Mouse (Mus musculus): ENCODE results near the gene Cmtm2b. TPM values are rescaled to one million over a fixed set of nuclear protein-coding genes. Genes with fewer than 3 reads are reported as not detected.

Cmtm2b gene
- polyA plus RNA-seq, 1 experiment from 2014 or later: not detected

- Histone ChIP-seq H3K9me3 (no peaks in the 10 kb centered on the region), H3K4me2 (no peak overlapping the region), H3K36me3 (no peaks in the 10 kb centered on the region), H3K27me3 (no peaks in the 10 kb centered on the region), H3K27ac (no peak overlapping the region), H3K9ac (no peak overlapping the region), H3K4me1 (replicated peaks) (no peaks in the 10 kb centered on the region), H3K4me3 (no peak overlapping the region)
- ATAC-seq (ENCODE audit: low FRiP score): no peak
- 80% methylated on average over 5 of the region's 5 CpGs for WGBS
Measured at GRCm38 (mm10) chr8:104333786-104334185, 11.8 kb downstream of the Cmtm2b start.

GRCm38 (mm10) chr8:104334196-104334595 is 12.2 kb downstream of the Cmtm2b start:
- Histone ChIP-seq H3K9me3 (no peaks in the 10 kb centered on the region), H3K27ac (no peak overlapping the region), H3K9ac (no peak overlapping the region), H3K4me1 (replicated peaks) (peaks cover under 1% of the 10 kb centered on the region; the same call in 1 of the 2 replicates), H3K4me2 (no peak overlapping the region), H3K27me3 (no peaks in the 10 kb centered on the region), H3K36me3 (no peaks in the 10 kb centered on the region), H3K4me3 (no peak overlapping the region)
- ATAC-seq (ENCODE audit: low FRiP score): no peak
- WGBS: 74% methylated on average over 1 of the region's 1 CpGs

DNA sequence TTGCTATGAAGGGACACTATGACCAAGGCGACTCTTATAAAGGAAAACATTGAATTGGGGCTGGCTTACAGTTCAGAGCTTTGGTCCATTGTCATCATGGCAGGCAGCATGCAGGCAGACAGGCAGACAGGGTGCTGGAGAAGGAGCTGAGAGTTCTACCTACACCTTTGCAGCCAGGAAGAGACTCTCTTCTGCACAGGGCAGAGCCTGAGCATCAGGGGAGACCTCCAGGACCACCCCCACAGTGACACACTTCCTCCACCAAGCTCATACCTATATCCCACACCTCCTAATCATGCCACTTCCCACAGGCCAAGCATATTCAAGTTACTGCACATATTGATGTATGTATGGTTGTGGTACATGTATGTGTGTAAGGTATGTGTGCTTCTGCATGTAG is 14.8 kb downstream of the Cmtm2b start:
- WGBS: 86% methylated on average over 1 of the region's 1 CpGs
- Histone ChIP-seq H3K27ac (no peak overlapping the region), H3K9me3 (no peaks in the 10 kb centered on the region), H3K36me3 (no peaks in the 10 kb centered on the region), H3K4me1 (replicated peaks) (peaks cover 19% of the 10 kb centered on the region), H3K9ac (no peak overlapping the region), H3K4me2 (no peak overlapping the region), H3K4me3 (no peak overlapping the region), H3K27me3 (no peaks in the 10 kb centered on the region)
- ATAC-seq (ENCODE audit: low FRiP score): no peak

DNA sequence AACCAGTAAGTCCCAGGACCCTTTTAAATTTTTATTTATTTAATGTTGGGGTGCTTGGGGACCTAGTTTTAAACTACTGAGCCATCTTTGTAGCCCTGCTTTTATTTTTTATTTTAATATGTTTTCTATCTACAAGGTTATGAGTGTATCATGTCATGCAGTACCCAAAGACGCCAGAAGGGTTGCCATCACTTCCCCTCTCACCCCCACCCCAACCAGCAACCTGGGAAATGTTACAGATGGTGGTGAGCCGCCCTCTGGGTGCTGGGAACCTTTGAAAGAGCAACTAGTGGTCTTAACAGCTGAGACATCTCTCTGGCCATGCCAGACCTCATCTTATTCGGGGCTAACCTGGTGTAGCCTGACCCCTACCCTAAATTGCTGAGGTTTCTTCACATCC is 15.9 kb downstream of the Cmtm2b start:
- Histone ChIP-seq H3K9me3 (no peaks in the 10 kb centered on the region), H3K9ac (no peak overlapping the region), H3K36me3 (no peaks in the 10 kb centered on the region), H3K4me3 (no peak overlapping the region), H3K27me3 (no peaks in the 10 kb centered on the region), H3K27ac (no peak overlapping the region), H3K4me1 (replicated peaks) (peaks cover 19% of the 10 kb centered on the region), H3K4me2 (no peak overlapping the region)
- WGBS: 56% methylated on average over 3 of the region's 3 CpGs
- no peak for ATAC-seq (ENCODE audit: low FRiP score)

- H3K4me2 ChIP-seq: peak within 1 kb of the TSS; percentile 86
- no peaks in the 10 kb centered on the region for H3K9me3 ChIP-seq
- H3K4me3 ChIP-seq: peak within 1 kb of the TSS; percentile 57
- WGBS: 15% methylated on average over 16 of the region's 18 CpGs
- peaks cover 19% of the 10 kb centered on the region for H3K4me1 ChIP-seq (replicated peaks)
- no peak for ATAC-seq (ENCODE audit: low FRiP score)
- no peaks in the 10 kb centered on the region for H3K27me3 ChIP-seq
- peak within 1 kb of the TSS; percentile 77 for H3K9ac ChIP-seq
- H3K27ac ChIP-seq: 0 out of 2 replicates have a peak within 1 kb of the TSS, but pooled peaks have one; percentile 58
- H3K36me3 ChIP-seq: no peaks in the 10 kb centered on the region
Measured at GRCm38 (mm10) chr8:104339229-104339982, 17.4 kb downstream of the Cmtm2b start, which contains the start of gene Cmtm3. TSS of gene Cmtm3 (plus strand) at chr8:104339410.

GRCm38 (mm10) chr8:104339983-104340232 is 17.9 kb downstream of the Cmtm2b start:
- H3K4me2 ChIP-seq: peak overlapping the region; percentile 86
- H3K4me3 ChIP-seq: peak overlapping the region; percentile 57
- H3K36me3 ChIP-seq: no peaks in the 10 kb centered on the region
- H3K27ac ChIP-seq: 0 out of 2 replicates have a peak overlapping the region, but pooled peaks have one; percentile 58
- H3K9ac ChIP-seq: peak overlapping the region; percentile 77
- peaks cover 19% of the 10 kb centered on the region for H3K4me1 ChIP-seq (replicated peaks)
- under 1% methylated on average over 6 of the region's 6 CpGs for WGBS
- H3K9me3 ChIP-seq: no peaks in the 10 kb centered on the region
- no peaks in the 10 kb centered on the region for H3K27me3 ChIP-seq
- ATAC-seq (ENCODE audit: low FRiP score): no peak; the same call in none of the 2 replicates

GRCm38 (mm10) chr8:104340233-104341105 is 18.4 kb downstream of the Cmtm2b start:
- H3K9ac ChIP-seq: peak overlapping the region; percentile 77
- H3K36me3 ChIP-seq: no peaks in the 10 kb centered on the region; the same call in 1 of the 2 replicates
- H3K27me3 ChIP-seq: no peaks in the 10 kb centered on the region
- peak overlapping the region; percentile 58 for H3K27ac ChIP-seq
- ATAC-seq (ENCODE audit: low FRiP score): peak; percentile 81
- WGBS: under 1% methylated on average over 43 of the region's 54 CpGs
- peak overlapping the region; percentile 86 for H3K4me2 ChIP-seq
- peaks cover 19% of the 10 kb centered on the region for H3K4me1 ChIP-seq (replicated peaks)
- H3K9me3 ChIP-seq: no peaks in the 10 kb centered on the region
- peak overlapping the region; percentile 57 for H3K4me3 ChIP-seq

DNA sequence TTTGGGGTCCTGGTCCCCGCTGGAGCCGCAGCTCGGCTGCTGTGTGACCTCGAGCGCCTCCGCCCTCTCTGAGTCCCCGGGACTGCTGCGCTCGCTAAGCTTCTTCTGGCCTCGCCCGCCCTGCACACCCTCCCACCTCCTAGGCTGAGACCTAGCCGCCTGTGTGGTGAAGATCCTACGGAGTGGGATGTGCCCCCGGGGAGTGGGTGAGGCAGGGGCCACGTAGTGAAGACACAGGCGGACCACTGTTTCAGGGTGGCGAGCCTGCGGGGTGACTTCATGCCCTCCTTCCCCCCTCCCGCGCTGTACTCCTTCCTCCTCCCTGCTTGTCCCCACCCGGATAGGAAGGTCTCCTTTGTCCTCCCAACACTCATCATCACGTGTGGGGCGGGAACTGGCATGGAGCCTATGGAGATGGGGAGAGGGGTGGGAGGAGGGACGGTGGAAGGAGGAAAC is 19.1 kb downstream of the Cmtm2b start:
- Histone ChIP-seq H3K9me3 (no peaks in the 10 kb centered on the region), H3K4me1 (replicated peaks) (peaks cover 19% of the 10 kb centered on the region), H3K27me3 (no peaks in the 10 kb centered on the region), H3K27ac (peak overlapping the region; percentile 58), H3K9ac (peak overlapping the region; percentile 77), H3K4me3 (peak overlapping the region; percentile 57), H3K36me3 (no peaks in the 10 kb centered on the region; the same call in 1 of the 2 replicates), H3K4me2 (peak overlapping the region; percentile 86)
- 2% methylated on average over 24 of the region's 24 CpGs for WGBS
- peak; percentile 74 for ATAC-seq (ENCODE audit: low FRiP score)

DNA sequence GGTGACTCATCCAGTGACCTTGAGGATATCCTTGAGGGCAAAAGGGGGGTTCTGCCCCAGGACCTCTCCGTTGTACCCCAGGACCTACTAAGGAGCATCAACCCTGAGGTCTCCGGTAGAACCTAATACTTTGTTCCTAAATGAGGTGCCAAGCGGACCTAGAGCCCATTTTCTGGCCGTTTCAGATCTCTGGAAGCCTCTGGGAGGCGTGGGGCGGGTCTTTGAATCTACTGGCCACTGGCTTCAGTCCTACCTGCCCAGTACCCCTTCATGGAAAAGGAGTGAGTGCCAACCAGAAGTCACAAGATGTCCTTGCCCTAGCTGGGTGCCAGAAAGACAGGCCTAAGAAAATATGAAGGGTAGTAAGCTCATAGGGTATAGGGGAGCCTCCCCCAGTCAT is 19.6 kb downstream of the Cmtm2b start:
- no peak for ATAC-seq (ENCODE audit: low FRiP score)
- Histone ChIP-seq H3K9me3 (no peaks in the 10 kb centered on the region), H3K27me3 (no peaks in the 10 kb centered on the region), H3K27ac (no peak overlapping the region), H3K9ac (no peak overlapping the region), H3K36me3 (no peaks in the 10 kb centered on the region; the same call in none of the 2 replicates), H3K4me3 (peak overlapping the region; percentile 57), H3K4me1 (replicated peaks) (peaks cover 19% of the 10 kb centered on the region), H3K4me2 (peak overlapping the region; percentile 86)
- 37% methylated on average over 6 of the region's 6 CpGs for WGBS

GRCm38 (mm10) chr8:104342426-104342825 is 20.4 kb downstream of the Cmtm2b start:
- Histone ChIP-seq H3K4me3 (no peak overlapping the region), H3K9me3 (no peaks in the 10 kb centered on the region), H3K4me2 (no peak overlapping the region), H3K27me3 (no peaks in the 10 kb centered on the region), H3K9ac (no peak overlapping the region), H3K4me1 (replicated peaks) (peaks cover 19% of the 10 kb centered on the region), H3K36me3 (no peaks in the 10 kb centered on the region; the same call in none of the 2 replicates), H3K27ac (no peak overlapping the region)
- ATAC-seq (ENCODE audit: low FRiP score): no peak
- WGBS: 83% methylated on average over 5 of the region's 5 CpGs

DNA sequence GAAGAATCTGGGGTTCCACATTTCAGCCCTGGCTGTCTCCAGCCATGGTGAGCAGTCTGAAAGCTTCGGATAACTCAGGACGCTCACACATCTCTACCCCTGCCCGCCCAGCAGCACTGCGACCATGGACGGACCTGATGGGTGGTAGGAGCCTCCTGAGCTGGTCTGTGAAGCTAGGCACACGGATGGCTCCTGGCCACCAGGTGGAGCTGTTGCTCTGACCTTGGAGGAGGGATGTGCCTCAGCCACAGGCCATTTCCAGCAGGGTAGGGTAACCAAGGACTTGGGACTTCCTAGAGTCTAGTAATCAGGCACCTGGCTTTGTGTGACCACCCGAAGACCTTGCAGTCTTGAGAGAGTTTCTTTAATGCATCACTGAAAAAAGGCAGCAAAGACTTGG is 21.9 kb downstream of the Cmtm2b start:
- 18% methylated on average over 7 of the region's 7 CpGs for WGBS
- no peak overlapping the region for H3K27ac ChIP-seq
- no peak overlapping the region for H3K4me3 ChIP-seq
- no peak overlapping the region for H3K9ac ChIP-seq
- H3K36me3 ChIP-seq: no peaks in the 10 kb centered on the region; the same call in none of the 2 replicates
- no peaks in the 10 kb centered on the region for H3K9me3 ChIP-seq
- no peak overlapping the region for H3K4me2 ChIP-seq
- ATAC-seq (ENCODE audit: low FRiP score): peak; percentile 64; the same call in 1 of the 2 replicates
- no peaks in the 10 kb centered on the region for H3K27me3 ChIP-seq
- peaks cover 19% of the 10 kb centered on the region for H3K4me1 ChIP-seq (replicated peaks)

GRCm38 (mm10) chr8:104344622-104345021 is 22.6 kb downstream of the Cmtm2b start:
- Histone ChIP-seq H3K36me3 (no peaks in the 10 kb centered on the region; the same call in none of the 2 replicates), H3K4me1 (replicated peaks) (peaks cover 14% of the 10 kb centered on the region), H3K27me3 (no peaks in the 10 kb centered on the region), H3K9ac (no peak overlapping the region), H3K27ac (no peak overlapping the region), H3K9me3 (no peaks in the 10 kb centered on the region), H3K4me3 (no peak overlapping the region), H3K4me2 (no peak overlapping the region)
- no peak for ATAC-seq (ENCODE audit: low FRiP score)
- WGBS: 82% methylated on average over 5 of the region's 5 CpGs
